Mouse (Mus musculus): ENCODE results near the gene Ush1g. TPM values are rescaled to one million over a fixed set of nuclear protein-coding genes. Genes with fewer than 3 reads are reported as not detected.
A peak's percentile ranks its signal among the peaks of the same experiment; 100 is the strongest.

The Ush1g gene
- polyA plus RNA-seq, 1 experiment from 2014 or later = 0.18 TPM

- H3K27me3 ChIP-seq = peaks cover 54% of the 10 kb centered on the region
- H3K4me1 ChIP-seq (replicated peaks) = peaks cover 19% of the 10 kb centered on the region
- WGBS = 63% methylated on average over 7 of the region's 7 CpGs
- H3K9me3 ChIP-seq = no peaks in the 10 kb centered on the region
- no peak overlapping the region for H3K4me3 ChIP-seq
- H3K27ac ChIP-seq (replicated peaks) = no peak overlapping the region
- H3K9ac ChIP-seq = no peak overlapping the region
- H3K4me2 ChIP-seq = no peak overlapping the region
- H3K36me3 ChIP-seq = no peaks in the 10 kb centered on the region
- ATAC-seq (ENCODE audit: low read depth) = no peak
Observed at GRCm38 (mm10) chr11:115326730-115327129, 4.9 kb upstream of the Ush1g start.

GRCm38 (mm10) chr11:115323354-115323753 is 1.5 kb upstream of the Ush1g start:
- Histone ChIP-seq H3K36me3 (no peaks in the 10 kb centered on the region), H3K4me3 (no peak overlapping the region), H3K9me3 (no peaks in the 10 kb centered on the region), H3K27me3 (peaks cover 81% of the 10 kb centered on the region), H3K27ac (replicated peaks) (no peak overlapping the region), H3K4me1 (replicated peaks) (peaks cover 41% of the 10 kb centered on the region), H3K9ac (no peak overlapping the region), H3K4me2 (no peak overlapping the region)
- WGBS = 17% methylated on average over 32 of the region's 32 CpGs
- no peak for ATAC-seq (ENCODE audit: low read depth)

GRCm38 (mm10) chr11:115319704-115320383 is 2.0 kb downstream of the Ush1g start:
- WGBS = 5% methylated on average over 18 of the region's 18 CpGs
- H3K4me2 ChIP-seq = no peak overlapping the region
- ATAC-seq (ENCODE audit: low read depth) = no peak

GRCm38 (mm10) chr11:115318245-115319027 is 3.4 kb downstream of the Ush1g start:
- no peak for ATAC-seq (ENCODE audit: low read depth)
- Histone ChIP-seq H3K27ac (replicated peaks) (no peak overlapping the region), H3K36me3 (no peaks in the 10 kb centered on the region), H3K4me3 (0 out of 2 replicates have a peak overlapping the region, but pooled peaks have one; percentile 9), H3K9ac (no peak overlapping the region), H3K27me3 (peaks cover 98% of the 10 kb centered on the region), H3K4me2 (peak overlapping the region; percentile 25), H3K4me1 (replicated peaks) (peaks cover 45% of the 10 kb centered on the region), H3K9me3 (no peaks in the 10 kb centered on the region)
- 3% methylated on average over 63 of the region's 63 CpGs for WGBS

More at GRCm38 (mm10) chr11:115319704-115320383, 2.0 kb downstream of the Ush1g start:
- Histone ChIP-seq H3K27me3 (peaks cover 100% of the 10 kb centered on the region), H3K9ac (no peak overlapping the region), H3K9me3 (no peaks in the 10 kb centered on the region), H3K4me1 (replicated peaks) (peaks cover 46% of the 10 kb centered on the region), H3K36me3 (no peaks in the 10 kb centered on the region), H3K4me3 (no peak overlapping the region), H3K27ac (replicated peaks) (no peak overlapping the region)

GRCm38 (mm10) chr11:115317204-115317603 is 4.6 kb downstream of the Ush1g start:
- Histone ChIP-seq H3K36me3 (no peaks in the 10 kb centered on the region), H3K4me3 (no peak overlapping the region), H3K4me1 (replicated peaks) (peaks cover 32% of the 10 kb centered on the region), H3K4me2 (no peak overlapping the region), H3K9me3 (no peaks in the 10 kb centered on the region), H3K27ac (replicated peaks) (no peak overlapping the region), H3K27me3 (peaks cover 98% of the 10 kb centered on the region), H3K9ac (no peak overlapping the region)
- 68% methylated on average over 7 of the region's 7 CpGs for WGBS
- no peak for ATAC-seq (ENCODE audit: low read depth)

- WGBS = 42% methylated on average over 2 of the region's 2 CpGs
- no peak for ATAC-seq (ENCODE audit: low read depth)
Observed at GRCm38 (mm10) chr11:115314249-115314648, 7.6 kb downstream of the Ush1g start.

GRCm38 (mm10) chr11:115308781-115309180 is 13.1 kb downstream of the Ush1g start:
- Histone ChIP-seq H3K27me3 (peaks cover 25% of the 10 kb centered on the region), H3K4me3 (no peak overlapping the region), H3K4me1 (replicated peaks) (peaks cover 9% of the 10 kb centered on the region), H3K9ac (no peak overlapping the region), H3K4me2 (no peak overlapping the region), H3K9me3 (no peaks in the 10 kb centered on the region), H3K36me3 (no peaks in the 10 kb centered on the region), H3K27ac (replicated peaks) (no peak overlapping the region)
- no peak for ATAC-seq (ENCODE audit: low read depth)
- WGBS = 60% methylated on average over 1 of the region's 1 CpGs

More at GRCm38 (mm10) chr11:115314249-115314648, 7.6 kb downstream of the Ush1g start:
- no peaks in the 10 kb centered on the region for H3K9me3 ChIP-seq
- no peak overlapping the region for H3K4me2 ChIP-seq
- H3K36me3 ChIP-seq = no peaks in the 10 kb centered on the region
- H3K4me3 ChIP-seq = no peak overlapping the region
- H3K27me3 ChIP-seq = peaks cover 73% of the 10 kb centered on the region
- H3K9ac ChIP-seq = no peak overlapping the region
- no peak overlapping the region for H3K27ac ChIP-seq (replicated peaks)
- peaks cover 13% of the 10 kb centered on the region for H3K4me1 ChIP-seq (replicated peaks)

- Histone ChIP-seq H3K27me3 (peaks cover 7% of the 10 kb centered on the region; the same call in 1 of the 2 replicates), H3K4me1 (replicated peaks) (peaks cover 9% of the 10 kb centered on the region), H3K36me3 (no peaks in the 10 kb centered on the region), H3K9ac (peak within 1 kb of the TSS; percentile 12; the same call in 1 of the 2 replicates), H3K9me3 (no peaks in the 10 kb centered on the region), H3K27ac (replicated peaks) (no peak within 1 kb of the TSS), H3K4me2 (no peak within 1 kb of the TSS), H3K4me3 (no peak within 1 kb of the TSS)
- 11% methylated on average over 8 of the region's 8 CpGs for WGBS
- ATAC-seq (ENCODE audit: low read depth) = no peak
Observed at GRCm38 (mm10) chr11:115306863-115307262, 15.0 kb downstream of the Ush1g start, which contains the start of gene Otop2. TSS of gene Otop2 (plus strand) at chr11:115307163.

- 76% methylated on average over 8 of the region's 8 CpGs for WGBS
- no peak overlapping the region for H3K27ac ChIP-seq (replicated peaks)
- H3K4me3 ChIP-seq = no peak overlapping the region
- no peak overlapping the region for H3K4me2 ChIP-seq
- H3K4me1 ChIP-seq (replicated peaks) = peaks cover 9% of the 10 kb centered on the region
- no peak overlapping the region for H3K9ac ChIP-seq
- peaks cover 13% of the 10 kb centered on the region; the same call in 1 of the 2 replicates for H3K27me3 ChIP-seq
- no peak for ATAC-seq (ENCODE audit: low read depth)
- no peaks in the 10 kb centered on the region for H3K9me3 ChIP-seq
- no peaks in the 10 kb centered on the region for H3K36me3 ChIP-seq
Observed at GRCm38 (mm10) chr11:115303167-115303566, 18.7 kb downstream of the Ush1g start.

- 93% methylated on average over 2 of the region's 2 CpGs for WGBS
- Histone ChIP-seq H3K27me3 (peaks cover 17% of the 10 kb centered on the region), H3K9me3 (no peaks in the 10 kb centered on the region), H3K4me3 (no peak overlapping the region), H3K27ac (replicated peaks) (no peak overlapping the region), H3K9ac (no peak overlapping the region), H3K36me3 (no peaks in the 10 kb centered on the region), H3K4me1 (replicated peaks) (peaks cover 16% of the 10 kb centered on the region), H3K4me2 (no peak overlapping the region)
- ATAC-seq (ENCODE audit: low read depth) = no peak
Observed at GRCm38 (mm10) chr11:115301351-115301750, 20.5 kb downstream of the Ush1g start.

- WGBS = 87% methylated on average over 4 of the region's 4 CpGs
- H3K4me1 ChIP-seq (replicated peaks) = peaks cover 17% of the 10 kb centered on the region
- ATAC-seq (ENCODE audit: low read depth) = no peak
- H3K4me3 ChIP-seq = no peak overlapping the region
- H3K9me3 ChIP-seq = no peaks in the 10 kb centered on the region
- no peak overlapping the region for H3K4me2 ChIP-seq
- peaks cover 21% of the 10 kb centered on the region for H3K27me3 ChIP-seq
- H3K36me3 ChIP-seq = no peaks in the 10 kb centered on the region
- no peak overlapping the region for H3K27ac ChIP-seq (replicated peaks)
- no peak overlapping the region for H3K9ac ChIP-seq
Observed at GRCm38 (mm10) chr11:115300745-115301144, 21.1 kb downstream of the Ush1g start.

GRCm38 (mm10) chr11:115298160-115298559 is 23.7 kb downstream of the Ush1g start:
- WGBS = 67% methylated on average over 8 of the region's 8 CpGs

More at GRCm38 (mm10) chr11:115298160-115298559, 23.7 kb downstream of the Ush1g start:
- peak overlapping the region; percentile 80; the same call in 1 of the 2 replicates for H3K4me2 ChIP-seq
- no peaks in the 10 kb centered on the region for H3K36me3 ChIP-seq
- H3K27me3 ChIP-seq = peaks cover 21% of the 10 kb centered on the region
- no peak overlapping the region for H3K27ac ChIP-seq (replicated peaks)
- H3K9ac ChIP-seq = no peak overlapping the region
- H3K4me1 ChIP-seq (replicated peaks) = peaks cover 17% of the 10 kb centered on the region
- no peak for ATAC-seq (ENCODE audit: low read depth)
- H3K9me3 ChIP-seq = no peaks in the 10 kb centered on the region
- H3K4me3 ChIP-seq = no peak overlapping the region
